Mouse (Mus musculus): Measurements from ENCODE around the gene Nr2f6.
A peak's percentile ranks its signal among the peaks of the same experiment; 100 is the strongest.
"Not testable (repeated sequence)": the region's sequence is repeated elsewhere in the genome, so short reads cannot be mapped to it uniquely, and the experiment has no call there.

Gene Nr2f6

DNA sequence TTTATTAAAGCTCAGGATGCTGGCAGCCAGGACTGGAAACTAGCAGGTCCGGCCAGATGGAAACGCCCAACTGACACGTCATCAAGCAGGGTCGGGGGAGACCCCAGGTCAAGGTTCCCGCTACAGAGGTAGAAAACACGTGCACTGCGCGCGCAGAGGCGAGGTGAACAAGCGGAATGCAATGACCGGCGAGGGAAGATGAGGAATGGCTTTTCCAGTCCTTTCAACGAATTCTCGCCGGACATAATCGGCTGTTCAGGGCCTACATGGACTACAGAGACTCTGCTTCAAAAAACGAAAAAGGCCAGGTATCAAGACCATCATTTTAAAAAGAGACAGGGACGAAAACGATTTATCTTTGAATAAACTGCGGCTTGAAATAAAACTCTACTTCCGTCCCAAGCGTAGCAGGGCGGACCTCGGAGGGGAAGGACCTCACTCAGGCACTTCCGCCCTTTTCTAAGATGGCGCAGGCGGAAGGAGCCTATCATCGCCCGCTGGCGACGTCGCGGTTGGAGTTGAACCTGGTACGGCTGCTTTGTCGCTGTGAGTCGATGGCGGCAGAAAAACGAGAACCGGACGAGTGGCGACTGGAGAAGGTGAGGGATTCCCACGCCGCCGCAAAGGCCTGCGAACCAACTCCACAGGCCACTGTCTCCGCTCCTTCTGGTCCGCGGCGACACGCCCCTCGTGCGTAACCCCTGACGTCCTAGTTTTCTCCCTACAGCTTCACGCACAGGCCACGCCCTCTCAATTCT, 14.8 kb downstream of the Nr2f6 start, which contains the start of gene Use1:
Gene Use1 (plus strand): TSS at position 78 of the 758 bp plus-strand sequence.
- peak; percentile 92 for DNase-seq

DNA sequence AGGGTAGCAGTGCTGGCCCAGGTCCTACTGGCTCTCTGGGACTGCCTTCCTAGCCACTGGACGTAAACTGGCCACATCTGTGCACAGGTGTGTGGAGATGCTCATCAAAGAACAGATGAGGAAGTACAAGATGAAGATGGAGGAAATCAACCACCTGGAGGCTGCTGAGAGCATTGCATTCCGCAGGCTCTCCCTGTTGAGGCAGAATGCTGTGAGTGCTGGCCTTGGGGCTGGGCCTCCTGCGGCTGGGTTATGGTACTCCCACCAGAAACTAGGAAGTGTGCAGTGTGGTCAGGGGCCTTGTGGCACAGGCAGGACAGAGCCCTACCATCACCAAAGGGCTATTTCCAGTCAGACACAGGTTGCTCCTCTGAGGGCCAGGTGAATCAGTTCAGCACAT, 23.7 kb downstream of the Nr2f6 start:
- DNase-seq, result no peak

DNA sequence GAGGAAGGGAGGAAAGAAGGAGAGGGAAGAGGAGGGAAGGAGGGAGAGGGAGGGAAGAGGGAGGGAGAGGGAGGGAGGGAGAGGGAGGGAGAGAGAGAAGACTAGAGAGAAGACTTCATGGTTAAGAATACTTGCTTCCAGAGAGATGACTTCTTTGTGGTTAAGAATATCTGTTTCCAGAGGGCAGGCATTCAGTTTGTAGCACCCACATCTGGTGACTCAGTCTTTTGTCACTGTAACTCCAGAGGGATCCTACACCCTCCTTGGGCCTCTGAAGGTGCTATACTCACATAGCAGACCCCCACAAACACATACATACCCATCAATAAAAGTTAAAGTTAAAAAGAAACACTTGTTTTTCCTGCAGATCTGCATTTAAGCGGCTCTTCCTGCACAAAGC, 30.2 kb downstream of the Nr2f6 start:
- DNase-seq, result no peak

DNA sequence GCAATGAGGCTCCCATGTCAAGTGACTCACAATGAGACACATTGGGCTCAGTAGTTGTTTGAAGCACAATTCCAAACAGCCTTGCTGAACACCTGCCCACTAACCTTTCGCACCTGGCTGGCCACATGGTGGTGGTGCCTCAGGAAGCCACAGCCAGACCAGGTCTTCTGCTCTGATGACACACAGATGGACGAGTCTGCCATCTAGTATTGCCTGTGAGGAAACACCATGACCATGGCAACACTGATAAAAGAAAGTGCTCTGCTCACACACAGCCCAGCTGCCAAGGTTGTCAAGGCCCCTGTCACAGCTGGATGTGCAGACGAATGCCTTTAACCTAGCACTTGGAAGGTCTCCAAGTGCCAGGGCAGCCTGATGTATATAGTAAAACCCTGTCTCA, 30.6 kb downstream of the Nr2f6 start:
- no peak for DNase-seq

DNA sequence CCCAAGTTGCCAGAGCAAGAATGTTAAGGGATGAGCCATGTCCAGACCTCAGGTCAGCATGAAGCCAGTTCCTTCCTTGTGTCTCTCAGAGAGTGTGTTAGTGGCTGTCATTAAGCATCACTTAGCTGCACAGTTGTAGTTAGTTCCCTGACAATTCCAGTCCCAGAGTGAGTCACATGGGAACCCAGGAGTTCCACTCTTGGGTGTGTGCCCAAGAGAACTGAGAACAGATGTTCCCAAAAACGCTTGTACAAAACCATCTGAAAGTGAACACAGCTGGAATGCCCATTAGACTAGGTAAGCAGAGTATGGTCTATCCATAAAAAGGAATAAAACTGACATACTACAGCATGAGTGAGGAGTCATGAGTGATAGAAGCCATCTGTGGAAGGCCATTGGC, 35.2 kb downstream of the Nr2f6 start:
- DNase-seq, result no peak

DNA sequence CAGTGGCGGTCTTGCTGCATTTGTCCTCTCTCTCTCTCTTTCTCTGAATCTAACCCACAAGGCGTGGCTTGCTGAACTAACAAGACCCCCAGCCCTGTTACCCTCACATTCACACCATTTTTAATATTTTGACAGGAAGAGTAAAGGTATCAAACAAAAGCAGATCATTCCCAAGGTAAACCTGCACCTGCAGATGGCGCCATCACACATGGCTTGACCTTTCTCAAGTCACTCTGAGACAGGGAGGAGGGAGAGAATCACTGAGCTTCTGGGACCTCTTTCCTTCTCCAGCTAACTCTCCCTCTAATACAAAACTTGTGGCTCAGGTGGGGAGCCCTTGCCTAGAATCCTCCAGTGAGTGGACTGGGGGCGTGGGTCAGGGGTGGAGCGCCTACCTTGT, 41.1 kb downstream of the Nr2f6 start:
- DNase-seq, result no peak

DNA sequence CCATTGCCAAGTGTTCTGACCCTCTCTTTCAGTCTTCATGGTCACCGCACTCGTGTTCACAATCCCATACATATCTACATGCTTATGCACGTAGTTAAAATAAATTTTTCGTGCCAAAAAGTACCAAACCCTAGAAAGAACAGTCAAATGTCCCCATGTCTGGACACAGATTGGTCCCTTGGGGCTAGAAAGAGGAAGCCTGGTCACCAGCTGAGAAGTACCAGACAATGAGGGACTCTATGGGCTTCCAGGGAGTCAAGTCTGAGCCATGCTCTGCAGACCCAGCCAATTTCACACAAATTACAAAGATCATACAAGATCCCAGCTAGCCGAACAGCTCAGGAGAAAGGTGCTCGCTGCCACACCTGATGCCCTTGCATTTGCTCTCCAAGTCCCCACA, 43.9 kb downstream of the Nr2f6 start:
- not testable (repeated sequence) for DNase-seq

DNA sequence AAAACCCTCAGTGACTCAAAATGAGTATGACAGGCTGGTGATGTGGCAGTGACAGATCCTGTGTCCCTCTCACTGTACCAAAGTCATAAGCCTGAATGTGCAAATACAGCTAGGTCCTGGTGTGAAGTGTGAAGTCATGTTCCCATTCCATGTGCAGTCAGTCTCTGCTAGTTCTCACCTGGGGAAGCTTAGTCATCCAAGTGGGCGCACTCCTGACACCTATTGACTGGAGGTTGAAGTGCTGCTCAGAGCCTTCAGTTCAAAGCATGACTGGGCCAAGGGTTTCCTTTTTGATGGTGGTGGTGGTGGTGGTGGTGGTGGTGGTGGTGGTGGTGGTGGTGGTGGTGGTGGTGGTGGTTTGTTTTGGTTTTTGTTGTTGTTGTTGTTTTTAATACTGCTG, 56.9 kb downstream of the Nr2f6 start:
- no peak for DNase-seq

All from right cerebral cortex, postnatal 25 days (tissue).